Mouse (Mus musculus) embryonic stem cell, embryonic (primary cell): ENCODE results near the gene Cxcl3.
"Not testable (repeated sequence)": the region's sequence is repeated elsewhere in the genome, so short reads cannot be mapped to it uniquely, and the experiment has no call there.

Experiments used
- CTCF ChIA-PET, 4 experiments: fragments of 300-600 bp in 2 of 4; fragments of 350-600 bp in 2 of 4; sonication (Branson Sonifier 250); formaldehyde crosslinking; loops; one replicate each; lab custom pipeline; 2022; ENCODE audit warnings: inconsistent platforms in 2 of 4; lab: Charles Lee
- POLR2A ChIA-PET, 4 experiments: fragments of 300-600 bp in 2 of 4; fragments of 350-600 bp in 2 of 4; sonication (Branson Sonifier 250); formaldehyde crosslinking; loops; one replicate each; lab custom pipeline; 2022; ENCODE audit warnings: antibody characterized with exemption in 4 of 4, inconsistent platforms in 1 of 4; lab: Charles Lee

Gene Cxcl3

DNA sequence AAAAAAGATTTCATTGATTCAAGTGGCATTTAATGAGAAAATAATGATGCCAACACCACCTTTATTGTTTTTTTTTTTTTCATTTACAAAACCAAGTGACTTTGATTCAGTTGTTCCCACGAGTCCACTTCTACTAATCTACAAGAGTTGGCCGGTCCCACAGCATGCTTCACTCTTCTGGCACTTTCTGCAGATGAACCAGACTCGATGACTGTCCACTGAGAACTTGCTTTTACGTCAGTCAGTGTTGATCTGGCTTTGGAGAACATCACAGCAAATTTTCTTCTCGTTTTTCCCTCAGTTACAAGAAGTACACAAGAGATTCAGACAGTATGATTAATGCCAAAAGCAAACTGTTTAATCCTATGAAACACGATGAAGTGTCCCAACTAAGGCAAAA, 7.0 kb upstream of the Cxcl3 start:
- ChIA-PET CTCF (no interaction called here), POLR2A (no interaction called here)

DNA sequence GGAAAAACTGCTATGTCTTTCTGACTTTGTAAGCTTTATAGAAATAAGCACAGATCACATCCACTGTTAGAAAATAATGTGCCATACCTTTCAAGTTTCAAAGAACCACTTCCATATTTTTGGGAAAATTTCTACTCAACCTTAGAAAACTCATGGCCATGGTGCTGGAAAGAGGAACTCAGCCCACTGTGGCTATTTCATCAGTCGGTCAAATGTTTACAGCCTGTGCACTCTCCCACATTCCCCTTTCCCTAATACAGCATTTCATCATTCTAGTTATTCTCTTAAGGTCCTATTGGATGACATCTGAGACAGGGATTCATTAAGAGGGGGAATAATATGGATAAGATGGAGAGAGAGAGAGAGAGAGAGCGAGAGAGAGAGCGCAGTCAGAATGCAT, 2.2 kb upstream of the Cxcl3 start:
- ChIA-PET CTCF (no interaction called here), POLR2A (no interaction called here)

DNA sequence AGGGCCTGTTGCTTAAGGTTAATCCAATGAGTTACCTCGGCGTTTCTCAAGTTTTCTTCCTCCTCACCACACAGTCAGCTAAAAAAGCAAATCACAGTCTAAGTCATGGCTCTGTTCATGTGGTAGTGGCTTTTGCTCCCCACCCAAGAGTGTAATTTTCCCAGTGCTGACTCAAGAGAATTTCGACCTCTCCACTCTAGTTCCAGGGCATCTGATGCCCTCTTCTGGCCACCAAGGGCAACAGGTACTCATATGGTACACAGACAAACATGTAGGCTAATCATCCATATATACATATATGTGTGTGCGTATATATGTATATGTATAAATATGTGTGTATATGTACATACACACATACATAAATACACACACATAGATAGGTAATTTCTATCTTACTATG, 2.2 kb downstream of the Cxcl3 start:
- ChIA-PET POLR2A (no interaction called here), CTCF (no interaction called here)

DNA sequence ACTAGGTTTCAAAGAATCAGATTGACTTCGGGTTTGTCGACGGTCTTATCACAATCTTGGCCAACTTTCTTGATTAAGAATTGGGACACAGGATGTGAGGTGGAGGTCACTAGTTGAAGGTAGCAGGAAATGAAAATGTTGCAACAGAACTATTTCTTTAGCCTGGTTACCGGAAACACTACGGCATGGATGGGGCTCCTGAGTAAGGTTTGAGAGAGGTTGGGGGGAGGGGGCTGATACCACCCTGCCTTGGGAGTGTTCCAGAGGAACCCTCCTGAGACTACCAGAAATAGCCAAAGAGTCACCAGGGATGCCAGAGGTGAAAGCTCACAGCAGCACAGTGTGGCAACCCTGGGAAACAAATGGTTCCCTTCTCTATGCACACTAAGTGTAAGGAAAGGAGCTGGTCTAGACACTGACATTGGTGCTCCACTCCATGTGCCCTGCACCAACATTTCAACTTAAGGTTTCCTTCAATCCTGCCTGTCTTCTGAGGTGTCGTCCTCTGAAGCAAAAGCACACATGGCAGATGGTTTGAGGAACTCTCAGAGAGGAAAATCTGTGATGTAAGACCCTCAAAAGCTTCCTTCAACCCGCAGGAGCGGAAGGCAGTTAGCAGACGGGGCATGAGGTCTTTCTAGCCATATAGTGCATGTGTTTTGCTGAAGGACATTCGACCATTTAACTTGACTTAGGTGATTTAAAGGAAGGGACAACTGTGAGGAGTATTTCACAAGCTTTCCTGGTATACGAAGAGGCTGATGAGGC, 3.6 kb downstream of the Cxcl3 start:
- ChIA-PET CTCF (interaction anchor here in 1 of 4 experiments (1.1 to 1.4 kb wide), 2 partner anchors 128 to 201 kb away, joined by 3 to 5 read pairs; no protein-coding TSS in a partner anchor), POLR2A (no interaction called here)

DNA sequence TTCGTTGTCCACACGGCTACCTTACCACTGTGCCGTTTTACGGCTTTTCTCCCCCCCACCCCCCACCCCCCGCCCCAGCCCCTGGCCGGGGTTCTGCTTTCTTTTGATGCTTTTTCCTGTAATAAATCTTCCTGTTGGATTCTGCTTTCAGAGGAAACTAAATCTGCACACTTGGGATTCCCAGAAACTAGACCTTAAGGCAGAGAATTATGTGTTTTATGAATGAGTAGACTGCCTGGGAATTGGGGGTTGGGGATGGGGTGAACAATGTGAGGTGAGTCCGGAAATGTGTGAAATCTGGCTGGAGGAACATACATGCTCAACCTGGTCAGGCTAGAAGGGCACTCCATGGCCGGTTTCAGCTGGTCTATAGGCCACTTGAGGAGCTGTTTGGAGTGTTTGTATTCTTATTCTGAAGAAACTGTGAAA, 4.2 kb downstream of the Cxcl3 start:
- CTCF ChIA-PET: interaction anchor here in 1 of 4 experiments (1.1 to 1.4 kb wide), 2 partner anchors 129 to 201 kb away, joined by 3 to 5 read pairs; no protein-coding TSS in a partner anchor
- POLR2A ChIA-PET: no interaction called here

DNA sequence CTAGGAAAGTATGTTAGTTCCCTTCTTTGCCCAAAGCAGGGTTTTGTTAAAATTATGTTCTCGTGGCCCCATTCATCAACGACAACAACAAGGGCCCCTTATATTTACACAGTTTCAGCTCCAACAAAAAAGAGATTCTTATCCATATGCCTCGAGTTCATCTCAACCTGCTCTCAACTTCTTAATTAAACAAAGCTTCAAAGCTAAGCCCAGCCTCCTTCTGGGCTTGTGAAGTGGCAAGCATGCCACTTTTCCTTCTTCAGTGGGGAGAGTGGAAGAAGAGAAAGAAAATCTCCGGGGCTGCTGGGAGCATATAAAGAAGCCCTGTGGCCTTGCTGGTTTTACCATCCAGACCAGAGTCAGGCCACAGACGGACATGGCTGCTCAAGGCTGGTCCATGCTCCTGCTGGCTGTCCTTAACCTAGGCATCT, 8.3 kb downstream of the Cxcl3 start, which contains the start of gene Cxcl15:
Gene Cxcl15 (plus strand): TSS at position 340 of the 431 bp plus-strand sequence.
- CTCF ChIA-PET: no interaction called here

DNA sequence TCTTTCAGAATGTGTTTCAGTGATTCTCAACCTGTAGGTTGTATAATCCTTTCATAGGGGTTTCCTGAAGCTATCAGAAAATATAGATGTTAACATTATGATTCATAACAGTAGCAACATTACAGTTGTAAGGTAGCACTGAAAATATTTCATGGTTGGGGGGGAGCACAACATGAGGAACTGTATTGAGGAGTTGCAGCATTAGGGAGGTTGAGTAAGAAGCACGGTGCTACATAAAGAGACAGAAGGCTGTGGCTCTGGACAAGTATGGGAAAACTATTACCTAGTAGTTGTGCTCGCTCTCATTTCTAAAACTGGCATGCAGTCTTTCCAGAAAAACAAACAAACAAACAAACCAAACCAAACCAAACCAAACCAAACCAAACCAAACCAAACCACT, 9.5 kb downstream of the Cxcl3 start:
- POLR2A ChIA-PET: interaction anchor here in 1 of 4 experiments (0.6 kb wide), 1 partner anchor 79 kb away, joined by 3 read pairs; no protein-coding TSS in a partner anchor
- CTCF ChIA-PET: not testable (repeated sequence)

More for the DNA sequence above, 8.3 kb downstream of the Cxcl3 start, which contains the start of gene Cxcl15:
- POLR2A ChIA-PET: no interaction called here

DNA sequence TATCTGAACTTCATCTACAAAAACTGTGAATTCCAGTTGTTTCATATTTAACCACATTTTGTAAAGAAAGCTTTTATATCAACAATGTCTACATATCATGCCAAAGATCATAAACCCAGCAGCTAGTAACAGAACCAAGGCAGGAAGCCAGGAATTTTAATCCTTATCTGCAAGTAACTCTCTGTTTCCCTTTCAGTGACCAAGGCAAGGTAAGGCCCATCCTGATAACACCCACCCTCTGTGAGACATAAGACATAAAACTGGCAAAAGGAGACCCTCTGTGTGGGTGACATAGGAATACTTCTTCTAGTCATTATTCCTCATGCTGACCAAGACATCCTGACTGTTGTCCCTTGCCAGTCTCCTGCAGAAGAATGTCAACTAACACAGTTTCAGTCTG, 18.7 kb downstream of the Cxcl3 start:
- POLR2A ChIA-PET: interaction anchor here in 1 of 4 experiments (0.7 kb wide), 1 partner anchor 32 kb away, joined by 5 read pairs; the partner anchor contains the start of gene Pf4

DNA sequence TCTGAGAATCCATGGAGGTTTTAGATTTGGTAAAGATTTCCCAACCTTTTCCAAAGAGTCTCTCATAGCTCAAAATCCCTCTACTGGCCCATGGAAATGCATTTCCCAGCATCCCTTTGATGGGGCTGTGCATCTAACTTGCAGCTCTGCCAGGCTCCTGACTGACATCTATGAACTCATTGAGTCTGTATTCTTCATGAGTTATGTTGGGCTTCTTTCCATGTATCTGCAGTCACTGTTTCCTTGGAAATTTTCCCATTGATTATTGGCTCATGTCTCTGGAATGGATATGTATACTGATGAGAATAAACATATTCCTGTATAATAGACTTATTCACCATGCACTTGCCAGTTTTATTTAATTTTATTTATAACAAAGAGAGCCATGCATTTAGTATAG, 20.1 kb downstream of the Cxcl3 start:
- CTCF ChIA-PET: no interaction called here
- POLR2A ChIA-PET: no interaction called here

More for the DNA sequence above, 18.7 kb downstream of the Cxcl3 start:
- CTCF ChIA-PET: no interaction called here

DNA sequence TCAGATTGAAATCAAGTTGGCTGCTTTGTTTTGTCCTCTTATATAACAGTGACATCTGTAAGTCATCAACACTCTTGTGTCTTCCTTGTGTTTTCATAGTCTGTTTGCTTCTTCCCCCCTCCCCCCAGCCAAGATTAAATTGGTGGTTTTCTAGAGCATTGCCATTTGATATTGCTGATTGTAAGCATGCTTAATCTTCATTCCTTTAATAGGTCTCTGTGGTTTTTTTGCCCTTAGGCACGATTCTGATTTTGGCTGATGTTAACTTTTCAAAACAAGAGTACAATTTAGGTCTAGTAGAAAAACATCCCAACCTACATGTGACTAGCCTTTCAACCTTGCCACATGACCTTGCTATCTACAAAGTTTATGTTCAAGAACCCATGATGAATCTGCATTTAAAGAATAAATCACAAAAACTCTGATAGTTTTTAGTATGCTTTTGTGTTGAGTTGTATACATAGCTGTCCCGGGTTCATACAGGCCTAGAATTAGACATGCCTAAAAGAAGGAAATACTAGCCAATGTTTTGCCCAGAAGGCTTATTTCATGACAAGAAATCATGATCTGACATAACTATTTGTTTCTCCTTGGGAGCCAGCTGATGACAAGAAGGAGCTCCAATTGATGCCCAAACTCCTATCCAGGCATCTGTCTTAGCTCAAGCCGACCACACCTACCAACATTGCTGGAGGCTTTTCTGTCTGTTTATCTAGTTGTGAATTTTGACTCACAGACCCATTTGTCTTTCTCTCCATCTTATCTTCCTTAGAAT, 21.5 kb downstream of the Cxcl3 start:
- CTCF ChIA-PET: no interaction called here
- POLR2A ChIA-PET: no interaction called here

DNA sequence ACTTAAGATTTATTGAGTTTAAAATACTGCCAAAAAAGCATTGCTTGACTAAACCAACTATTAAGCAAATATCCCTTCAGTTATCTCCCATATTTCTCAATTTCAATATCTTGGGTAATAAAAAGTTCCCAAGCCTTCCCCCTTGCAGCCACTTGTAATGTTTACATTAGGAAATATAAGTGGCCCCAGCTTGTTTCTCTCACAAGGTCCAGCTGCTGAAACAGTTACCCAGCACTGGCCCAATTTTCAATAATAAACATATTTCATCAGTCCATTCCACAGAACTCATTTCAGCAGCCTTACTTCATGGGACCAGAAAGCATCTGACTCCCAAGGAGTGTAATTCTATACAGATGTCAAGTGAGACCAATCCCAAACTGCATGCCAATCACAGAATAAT, 33.9 kb downstream of the Cxcl3 start:
- CTCF ChIA-PET: no interaction called here
- POLR2A ChIA-PET: no interaction called here

DNA sequence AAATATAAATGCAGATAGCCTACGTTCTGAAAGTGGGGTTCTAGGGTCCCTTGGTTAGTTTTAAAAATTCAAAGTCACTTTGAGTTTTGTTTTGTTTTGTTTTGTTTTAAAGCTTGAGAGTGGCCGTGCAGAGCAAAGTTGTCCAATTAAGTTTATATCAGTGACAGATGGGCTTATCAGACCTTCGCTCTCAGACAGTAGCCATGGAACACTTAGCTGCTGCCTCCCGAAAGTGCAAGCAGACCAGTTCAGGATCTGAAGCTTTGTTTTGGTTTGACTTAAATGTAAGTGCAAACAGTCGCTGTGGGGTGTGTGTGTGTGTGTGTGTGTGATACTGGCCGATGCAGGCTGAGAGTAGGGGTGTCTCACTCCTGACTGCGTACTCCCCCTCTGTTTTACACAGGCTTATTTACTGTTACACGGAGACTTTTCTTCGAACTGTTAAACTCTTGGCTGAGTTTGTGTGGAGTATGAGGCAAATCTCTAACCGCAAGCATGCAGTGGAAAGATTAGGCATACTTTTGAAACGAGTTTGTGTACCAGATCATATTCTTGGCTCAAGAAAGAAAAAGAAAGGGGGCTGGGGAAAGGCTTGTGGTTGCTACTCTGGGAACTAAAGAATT, 46.4 kb downstream of the Cxcl3 start:
- ChIA-PET POLR2A (interaction anchor here in 1 of 4 experiments (0.8 kb wide), 1 partner anchor 20 kb away, joined by 3 read pairs; no protein-coding TSS in a partner anchor), CTCF (no interaction called here)

DNA sequence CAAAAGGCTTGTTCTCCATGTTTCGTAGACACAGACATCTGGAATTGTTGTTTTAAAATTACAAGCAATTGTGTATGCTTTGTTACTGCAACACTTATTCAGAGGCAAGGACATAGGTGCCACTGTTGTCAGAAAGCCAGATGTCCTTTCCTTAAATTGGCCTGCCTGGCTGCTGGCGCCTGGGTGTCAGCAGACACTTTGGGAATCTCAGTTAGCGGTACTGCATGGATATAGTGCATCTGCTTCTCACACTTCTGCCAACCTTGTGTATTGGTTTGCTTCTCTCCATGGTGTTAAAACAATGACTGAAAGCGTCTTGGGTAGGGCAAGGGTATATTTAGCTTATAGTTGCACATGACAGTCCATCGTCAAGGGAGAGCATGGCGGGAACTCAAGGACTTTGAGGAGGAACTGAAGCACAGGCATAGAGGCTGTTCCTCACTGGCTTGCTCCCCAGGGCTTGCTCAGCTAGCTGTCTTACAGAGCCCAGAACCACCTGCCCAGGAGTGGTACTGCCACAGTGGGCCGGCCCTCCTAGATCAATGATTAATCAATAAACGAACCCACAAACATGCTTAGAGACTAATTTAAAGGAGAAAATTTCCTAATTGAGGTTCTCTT, 47.0 kb downstream of the Cxcl3 start:
- ChIA-PET POLR2A (no interaction called here), CTCF (no interaction called here)

DNA sequence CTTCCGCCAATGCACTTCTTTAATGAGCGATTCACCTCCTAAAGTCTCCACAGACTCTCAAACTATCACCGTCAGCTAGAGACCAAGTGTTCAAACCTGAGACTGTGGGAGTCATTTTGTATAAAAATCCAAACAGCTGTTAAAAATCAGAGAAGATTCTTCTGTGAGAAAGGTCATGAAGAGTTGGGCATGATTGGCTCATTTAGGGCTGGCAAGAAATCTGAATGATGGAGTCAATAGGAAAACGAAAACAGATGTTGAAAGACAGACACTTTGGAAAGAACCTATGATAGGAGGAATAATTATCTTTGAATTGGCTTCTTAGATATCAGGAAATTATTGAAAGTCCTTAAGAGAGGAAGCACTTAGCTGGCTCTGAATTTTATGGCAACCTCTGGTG, 48.5 kb downstream of the Cxcl3 start:
- ChIA-PET CTCF (no interaction called here), POLR2A (no interaction called here)

DNA sequence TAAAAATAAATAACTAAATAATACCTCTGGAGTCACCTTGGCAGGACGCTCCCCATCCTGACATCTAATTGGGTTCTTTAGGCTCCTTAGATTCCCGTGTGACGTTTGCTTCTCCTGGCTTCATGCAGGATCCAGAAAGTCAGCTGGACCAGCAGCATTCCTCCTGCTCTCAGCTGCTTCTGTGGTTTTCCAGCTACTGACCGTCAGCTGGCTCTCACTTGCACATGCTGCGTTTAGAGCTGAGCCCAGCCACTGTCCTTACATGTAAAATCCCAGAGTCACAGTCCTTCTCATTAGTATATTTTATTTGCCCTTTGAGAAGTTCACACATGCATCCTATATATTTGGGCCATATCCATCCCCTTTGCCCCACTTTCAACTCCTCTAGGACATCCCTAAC, 52.7 kb downstream of the Cxcl3 start:
- POLR2A ChIA-PET: no interaction called here

More for the DNA sequence above, 52.7 kb downstream of the Cxcl3 start:
- CTCF ChIA-PET: no interaction called here
